Mouse (Mus musculus) brown adipose tissue, adult 24 weeks (tissue): ENCODE data around the gene Sgcd. TPM values are rescaled to one million over a fixed set of nuclear protein-coding genes. Genes with fewer than 3 reads are reported as not detected.
"Not testable (repeated sequence)": the region's sequence is repeated elsewhere in the genome, so short reads cannot be mapped to it uniquely, and the experiment has no call there.

Source experiments
- H3K27ac ChIP-seq: fragments of 200-500 bp; replicated peaks from 2 replicates; pipeline ENCODE4 v1.5.1; 2012; ENCODE audit warnings: low read depth, mild to moderate bottlenecking, low read length
- H3K4me1 ChIP-seq: fragments of 200-500 bp; 2 replicates; pipeline ENCODE4 v1.6.1; 2012; ENCODE audit warnings: low read length, mixed read lengths; ENCODE audit not compliant: control insufficient read depth, insufficient read depth, insufficient read length
- H3K4me3 ChIP-seq: fragments of 200-500 bp; 2 replicates; pipeline ENCODE4 v1.5.1; 2012; ENCODE audit warnings: low read depth, mild to moderate bottlenecking, low read length, moderate library complexity; ENCODE audit not compliant: insufficient read depth
- polyA plus RNA-seq: library from polyadenylated mRNA; stranded (reverse); fragments of >200 nt; gene quantifications from 2 replicates; pipeline ENCODE4 v1.2.4, GENCODE M21; 2012; ENCODE audit not compliant: missing spikeins, insufficient read depth, insufficient read length

Gene Sgcd
- polyA plus RNA-seq, 1 experiment, result 42.5 TPM

- Histone ChIP-seq H3K27ac (no peak overlapping the region), H3K4me1 (no peaks in the 10 kb centered on the region), H3K4me3 (no peak overlapping the region)
Observed at GRCm38 (mm10) chr11:47447790-47448189, 541.0 kb downstream of the Sgcd start.

GRCm38 (mm10) chr11:47446337-47446736, 542.4 kb downstream of the Sgcd start:
- Histone ChIP-seq H3K27ac (no peak overlapping the region), H3K4me3 (no peak overlapping the region), H3K4me1 (no peaks in the 10 kb centered on the region)

GRCm38 (mm10) chr11:47445683-47446082, 543.1 kb downstream of the Sgcd start:
- H3K4me1 ChIP-seq, result no peaks in the 10 kb centered on the region
- H3K27ac ChIP-seq, result no peak overlapping the region
- H3K4me3 ChIP-seq, result no peak overlapping the region

GRCm38 (mm10) chr11:47442266-47442665, 546.5 kb downstream of the Sgcd start:
- H3K4me3 ChIP-seq, result no peak overlapping the region
- no peak overlapping the region for H3K27ac ChIP-seq
- no peaks in the 10 kb centered on the region for H3K4me1 ChIP-seq

- Histone ChIP-seq H3K4me3 (no peak overlapping the region), H3K27ac (no peak overlapping the region), H3K4me1 (no peaks in the 10 kb centered on the region)
Observed at GRCm38 (mm10) chr11:47399607-47400006, 589.2 kb downstream of the Sgcd start.

GRCm38 (mm10) chr11:47390798-47391197, 598.0 kb downstream of the Sgcd start:
- not testable (repeated sequence) for H3K4me3 ChIP-seq, H3K4me1 ChIP-seq
- peak overlapping the region; percentile 27; the same call in 1 of the 2 replicates for H3K27ac ChIP-seq

- no peak overlapping the region for H3K27ac ChIP-seq
- H3K4me1 ChIP-seq, result no peaks in the 10 kb centered on the region; the same call in 1 of the 2 replicates
- no peak overlapping the region for H3K4me3 ChIP-seq
Observed at GRCm38 (mm10) chr11:47389327-47389726, 599.4 kb downstream of the Sgcd start.

- no peak overlapping the region for H3K27ac ChIP-seq
- H3K4me1 ChIP-seq, result no peaks in the 10 kb centered on the region; the same call in 1 of the 2 replicates
- no peak overlapping the region for H3K4me3 ChIP-seq
Observed at GRCm38 (mm10) chr11:47387726-47388125, 601.0 kb downstream of the Sgcd start.

- no peak overlapping the region for H3K27ac ChIP-seq
- no peaks in the 10 kb centered on the region; the same call in 1 of the 2 replicates for H3K4me1 ChIP-seq
- no peak overlapping the region for H3K4me3 ChIP-seq
Observed at GRCm38 (mm10) chr11:47386136-47386535, 602.6 kb downstream of the Sgcd start.

GRCm38 (mm10) chr11:47379630-47379958, 609.2 kb downstream of the Sgcd start:
- peak overlapping the region; percentile 77; the same call in 1 of the 2 replicates for H3K4me3 ChIP-seq
- H3K27ac ChIP-seq, result 0 out of 2 replicates have a peak overlapping the region, but pooled peaks have one; percentile 15
- H3K4me1 ChIP-seq, result no peaks in the 10 kb centered on the region

GRCm38 (mm10) chr11:47378843-47379629, 609.7 kb downstream of the Sgcd start:
- peak overlapping the region; percentile 77 for H3K4me3 ChIP-seq
- no peaks in the 10 kb centered on the region for H3K4me1 ChIP-seq
- peak overlapping the region; percentile 89 for H3K27ac ChIP-seq

- Histone ChIP-seq H3K4me1 (no peaks in the 10 kb centered on the region), H3K27ac (peak overlapping the region; percentile 70), H3K4me3 (peak overlapping the region; percentile 40)
Observed at GRCm38 (mm10) chr11:47377421-47377820, 611.3 kb downstream of the Sgcd start.

- Histone ChIP-seq H3K4me1 (no peaks in the 10 kb centered on the region), H3K4me3 (peak overlapping the region; percentile 40), H3K27ac (peak overlapping the region; percentile 70)
Observed at GRCm38 (mm10) chr11:47376915-47377314, 611.9 kb downstream of the Sgcd start.

- Histone ChIP-seq H3K4me1 (peaks cover 5% of the 10 kb centered on the region), H3K4me3 (no peak overlapping the region), H3K27ac (peak overlapping the region; percentile 98)
Observed at GRCm38 (mm10) chr11:47371616-47372015, 617.2 kb downstream of the Sgcd start.

GRCm38 (mm10) chr11:47351585-47351984, 637.2 kb downstream of the Sgcd start:
- no peak overlapping the region; the same call in 1 of the 2 replicates for H3K27ac ChIP-seq
- peaks cover 3% of the 10 kb centered on the region; the same call in 1 of the 2 replicates for H3K4me1 ChIP-seq
- no peak overlapping the region for H3K4me3 ChIP-seq

- H3K4me1 ChIP-seq, result peaks cover 3% of the 10 kb centered on the region; the same call in 1 of the 2 replicates
- no peak overlapping the region for H3K27ac ChIP-seq
- no peak overlapping the region for H3K4me3 ChIP-seq
Observed at GRCm38 (mm10) chr11:47343486-47343885, 645.3 kb downstream of the Sgcd start.
